Mouse (Mus musculus) embryonic fibroblast, embryonic 13.5 days (primary cell): ENCODE measurements around the gene Arid3c. TPM values are rescaled to one million over a fixed set of nuclear protein-coding genes. Genes with fewer than 3 reads are reported as not detected.
"Not testable (repeated sequence)": the region's sequence is repeated elsewhere in the genome, so short reads cannot be mapped to it uniquely, and the experiment has no call there.

Source experiments
- H3K27ac ChIP-seq: 2 replicates; pipeline ENCODE4 v1.5.1; 2012; ENCODE audit warnings: low read length, control low read depth, inconsistent platforms; ENCODE audit not compliant: insufficient read depth
- H3K4me1 ChIP-seq: 2 replicates; pipeline ENCODE4 v1.6.1; 2011; ENCODE audit warnings: low read length; ENCODE audit not compliant: control insufficient read depth, insufficient read depth
- H3K4me3 ChIP-seq: 2 replicates; pipeline ENCODE4 v1.5.1; 2011; ENCODE audit warnings: mild to moderate bottlenecking, control low read depth, low read length; ENCODE audit not compliant: insufficient read depth
- CTCF ChIP-seq: IDR thresholded peaks from 2 replicates; pipeline ENCODE4 v1.5.1; 2011; ENCODE audit warnings: mild to moderate bottlenecking, control low read depth, low read length, moderate library complexity, borderline replicate concordance; ENCODE audit not compliant: insufficient read depth
- POLR2A ChIP-seq: IDR thresholded peaks from 2 replicates; pipeline ENCODE4 v1.6.1; 2011; ENCODE audit warnings: low read depth, mild to moderate bottlenecking, control low read depth, low read length, moderate library complexity
- polyA plus RNA-seq: library from polyadenylated mRNA; stranded (reverse); fragments of >200 nt; gene quantifications from 2 replicates; pipeline ENCODE4 v1.2.4, GENCODE M21; 2011; ENCODE audit warnings: low read depth; ENCODE audit not compliant: missing spikeins, insufficient read length

Gene Arid3c
- not detected in 2 replicates for polyA plus RNA-seq

DNA sequence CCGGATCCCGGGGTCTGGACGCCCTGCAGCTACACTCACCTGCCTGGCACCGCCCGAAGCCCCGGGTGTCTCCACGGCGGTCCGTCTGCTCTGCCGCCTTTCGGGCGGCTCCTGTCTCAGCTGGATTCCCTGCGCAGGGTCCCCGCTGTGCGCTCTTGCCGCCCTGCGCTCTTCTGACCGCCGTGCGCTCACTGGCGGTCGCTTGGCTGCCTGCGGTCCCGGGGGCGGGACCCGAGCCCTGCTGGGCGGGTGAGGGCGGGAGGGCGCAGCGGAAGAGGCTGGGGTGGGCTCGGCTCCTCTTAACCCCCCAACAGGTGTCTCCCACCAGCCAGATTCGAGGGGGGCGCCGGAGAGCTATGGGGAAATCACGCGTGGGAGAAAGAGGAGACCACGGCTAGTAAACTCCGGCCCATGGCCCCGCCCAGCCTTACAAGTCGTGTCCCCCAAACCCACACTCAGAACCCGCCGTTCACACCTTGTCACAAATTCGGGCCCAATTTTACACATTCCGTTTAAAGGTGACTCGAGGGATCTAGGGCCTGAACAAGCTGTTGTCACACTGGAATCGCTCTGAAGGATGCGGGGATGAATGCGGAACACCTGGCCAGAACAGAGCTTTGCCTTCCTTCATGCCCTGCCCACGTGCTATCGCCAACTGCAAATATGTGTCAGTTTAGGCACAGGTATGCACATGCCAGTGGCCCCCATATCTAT, at the start of gene Arid3c:
Arid3c (minus strand) TSS at position 91 of the 714 bp plus-strand sequence.
- H3K4me1 ChIP-seq, result no peaks in the 10 kb centered on the region
- H3K27ac ChIP-seq, result no peak within 1 kb of the TSS
- TF ChIP-seq POLR2A (no peak), CTCF (no peak)
- H3K4me3 ChIP-seq, result peak within 1 kb of the TSS; percentile 31

DNA sequence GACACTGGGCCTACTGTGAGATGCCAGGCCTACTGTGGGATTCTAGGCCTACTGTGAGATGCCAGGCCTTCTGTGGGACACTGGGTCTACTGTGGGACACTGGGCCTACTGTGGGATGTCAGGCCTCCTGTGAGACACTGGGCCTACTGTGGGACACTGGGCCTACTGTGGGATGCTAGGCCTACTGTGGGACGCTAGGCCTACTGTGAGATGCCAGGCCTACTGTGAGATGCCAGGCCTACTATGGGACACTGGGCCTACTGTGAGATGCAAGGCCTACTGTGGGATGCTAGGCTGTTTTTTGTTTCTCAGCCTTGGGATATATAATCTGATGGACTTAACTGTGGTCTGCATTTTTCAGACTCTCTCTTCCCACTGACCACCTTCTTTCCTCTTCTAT, 44.9 kb upstream of the Arid3c start:
- not testable (repeated sequence) for H3K4me1 ChIP-seq, H3K4me3 ChIP-seq, H3K27ac ChIP-seq

DNA sequence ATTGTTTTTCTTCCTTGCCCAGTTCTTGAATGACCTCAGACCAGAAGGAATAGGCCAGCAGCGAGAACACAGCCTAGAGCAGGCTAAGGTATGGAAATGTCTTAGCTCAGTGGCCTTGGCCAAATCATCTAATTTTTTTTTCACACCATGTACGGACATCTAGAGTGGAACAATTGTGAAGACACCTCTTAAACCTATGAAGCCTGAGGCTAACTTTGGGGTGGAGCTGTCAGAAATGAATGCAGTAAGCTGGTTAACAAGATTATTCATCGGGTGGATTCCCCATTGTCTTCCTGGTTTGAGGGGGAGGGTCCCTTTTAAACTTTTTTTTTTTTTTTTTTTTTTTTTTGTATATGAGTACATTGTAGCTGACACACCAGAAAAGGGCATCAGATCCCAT, 43.6 kb upstream of the Arid3c start:
- not testable (repeated sequence) for H3K27ac ChIP-seq, H3K4me1 ChIP-seq
- peak overlapping the region; percentile 28; the same call in 1 of the 2 replicates for H3K4me3 ChIP-seq

DNA sequence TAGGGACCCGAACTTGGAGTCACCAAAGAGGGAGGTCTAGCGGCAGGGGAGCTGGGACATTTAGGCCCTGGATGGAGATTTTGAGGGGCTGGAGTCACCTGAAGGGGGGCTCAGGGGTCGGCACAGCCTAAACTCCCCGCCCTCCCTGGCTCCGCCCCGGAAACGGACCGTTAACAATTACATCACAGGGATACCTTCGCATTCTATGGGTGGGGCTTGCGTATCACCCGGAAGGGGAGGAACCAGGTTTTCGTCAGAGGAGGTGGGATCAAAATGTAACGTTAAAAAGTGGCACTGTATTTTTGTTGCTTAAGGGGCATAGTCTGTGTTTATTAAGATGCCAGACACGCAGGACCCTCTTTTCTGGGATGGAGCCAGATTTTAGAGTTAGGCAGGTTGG, 43.1 kb upstream of the Arid3c start, which contains the start of gene Ccl27a:
Ccl27a (minus strand) TSS at position 246 of the 400 bp plus-strand sequence.
- peak within 1 kb of the TSS; percentile 50 for H3K4me3 ChIP-seq
- H3K27ac ChIP-seq, H3K4me1 ChIP-seq: not testable (repeated sequence)
- TF ChIP-seq POLR2A, result peak; percentile 28; the same call in 1 of the 2 replicates

DNA sequence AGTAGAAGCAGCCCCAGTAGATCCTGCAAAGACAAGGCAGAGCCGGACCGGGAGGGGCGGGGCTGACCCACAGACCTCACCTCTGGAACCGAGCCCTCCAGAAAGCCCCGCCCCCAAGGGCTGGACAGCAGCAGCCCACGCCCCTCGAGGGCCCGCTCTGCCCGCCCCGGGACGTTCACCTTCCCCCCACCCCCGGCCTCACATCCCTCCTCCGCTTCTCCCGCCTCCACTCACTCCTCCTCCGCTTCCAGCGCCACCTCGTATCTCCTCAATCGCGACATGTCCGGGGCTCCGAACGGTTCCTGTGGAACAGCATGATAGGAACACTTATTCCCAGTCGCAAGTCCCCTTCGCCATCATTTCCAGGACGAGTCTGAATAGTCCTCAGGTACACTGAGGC, 42.6 kb upstream of the Arid3c start:
- peak overlapping the region; percentile 50 for H3K4me3 ChIP-seq

DNA sequence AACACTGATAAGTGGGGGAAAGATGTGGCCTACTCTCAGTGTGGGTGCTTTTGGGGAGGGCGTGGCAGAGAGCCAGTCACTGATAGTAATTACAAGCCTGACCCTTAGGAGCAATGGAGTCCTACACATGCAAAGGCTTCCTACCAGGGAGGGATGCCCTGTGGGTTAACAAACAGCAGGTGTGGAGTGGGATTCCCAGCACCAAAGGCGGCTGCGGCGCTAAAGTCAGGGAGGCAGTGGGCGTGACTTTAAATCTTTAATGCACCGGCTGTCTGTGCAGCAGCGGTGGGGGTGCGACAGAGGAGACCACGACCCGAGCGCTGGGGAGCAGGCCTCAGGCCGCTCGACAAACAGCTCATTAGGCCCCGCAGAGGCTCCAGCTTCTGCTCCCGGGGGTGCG, 42.0 kb upstream of the Arid3c start:
- H3K27ac ChIP-seq, H3K4me1 ChIP-seq: not testable (repeated sequence)
- H3K4me3 ChIP-seq, result 0 out of 2 replicates have a peak overlapping the region, but pooled peaks have one; percentile 3

More for the DNA sequence above, 42.6 kb upstream of the Arid3c start:
- TF ChIP-seq POLR2A, result peak; percentile 70
- H3K27ac ChIP-seq, H3K4me1 ChIP-seq: not testable (repeated sequence)

DNA sequence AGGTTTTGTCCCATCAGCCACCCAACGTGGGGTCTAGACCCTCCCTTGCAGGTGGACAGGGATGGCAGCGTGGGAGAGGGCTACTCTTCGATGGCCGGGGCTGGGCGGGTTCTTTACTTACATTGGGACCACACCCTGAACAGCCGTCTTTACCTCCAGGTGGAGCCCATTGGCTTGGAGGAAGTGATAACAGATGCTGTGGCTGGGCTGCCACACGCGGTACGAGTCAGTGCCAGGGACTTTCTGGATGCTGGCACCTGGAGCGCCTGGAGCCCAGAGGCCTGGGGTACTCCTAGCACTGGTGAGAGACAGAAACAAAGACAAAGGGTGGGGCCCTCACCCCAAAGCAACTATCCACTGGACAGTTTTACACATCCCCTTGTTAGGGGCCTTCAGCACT, 36.4 kb upstream of the Arid3c start:
- not testable (repeated sequence) for H3K27ac ChIP-seq, H3K4me1 ChIP-seq, H3K4me3 ChIP-seq

DNA sequence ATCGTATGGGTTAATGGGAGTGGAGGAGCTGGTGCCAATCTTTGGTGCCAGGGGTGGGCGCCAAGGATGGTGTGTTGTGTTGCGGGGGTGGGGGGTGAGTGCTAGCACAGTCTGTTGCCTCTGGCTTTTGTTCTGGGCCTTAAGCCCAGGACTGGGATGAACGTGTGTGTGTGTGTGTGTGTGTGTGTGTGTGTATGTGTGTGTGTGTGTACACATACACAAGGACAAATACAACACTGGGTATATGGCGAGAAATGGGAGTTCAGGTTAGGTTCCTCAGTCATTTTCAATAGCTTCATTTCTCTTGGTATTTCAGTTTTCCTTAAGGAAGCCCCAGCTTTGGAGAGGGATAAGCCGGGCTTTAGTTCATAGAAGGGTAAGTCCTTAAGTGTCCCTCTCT, 32.2 kb upstream of the Arid3c start:
- H3K4me3 ChIP-seq, H3K4me1 ChIP-seq: not testable (repeated sequence)
- H3K27ac ChIP-seq, result peak overlapping the region; percentile 60

DNA sequence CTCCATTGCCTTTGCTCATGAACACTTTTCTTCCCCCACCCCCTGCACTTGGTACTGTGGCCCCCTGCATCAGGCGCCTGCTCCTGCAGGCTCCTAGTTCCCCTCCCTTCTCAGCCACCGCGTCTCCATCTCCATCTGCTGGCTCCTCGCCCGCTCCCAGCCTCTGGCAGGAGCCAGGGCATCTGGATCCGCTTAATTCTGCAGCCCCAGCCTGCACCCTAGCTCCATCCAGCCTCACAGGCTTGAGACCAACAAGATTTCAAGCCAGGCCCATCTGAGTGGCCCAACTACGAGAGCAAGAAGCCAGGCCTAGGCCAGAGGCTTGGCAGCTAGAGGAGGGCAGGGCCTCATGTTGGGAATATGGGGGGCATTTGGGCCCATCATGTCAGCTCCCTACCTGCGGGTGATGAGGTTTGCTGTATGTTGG, 31.8 kb upstream of the Arid3c start:
- not testable (repeated sequence) for H3K4me1 ChIP-seq, H3K4me3 ChIP-seq
- H3K27ac ChIP-seq, result peak overlapping the region; percentile 79

DNA sequence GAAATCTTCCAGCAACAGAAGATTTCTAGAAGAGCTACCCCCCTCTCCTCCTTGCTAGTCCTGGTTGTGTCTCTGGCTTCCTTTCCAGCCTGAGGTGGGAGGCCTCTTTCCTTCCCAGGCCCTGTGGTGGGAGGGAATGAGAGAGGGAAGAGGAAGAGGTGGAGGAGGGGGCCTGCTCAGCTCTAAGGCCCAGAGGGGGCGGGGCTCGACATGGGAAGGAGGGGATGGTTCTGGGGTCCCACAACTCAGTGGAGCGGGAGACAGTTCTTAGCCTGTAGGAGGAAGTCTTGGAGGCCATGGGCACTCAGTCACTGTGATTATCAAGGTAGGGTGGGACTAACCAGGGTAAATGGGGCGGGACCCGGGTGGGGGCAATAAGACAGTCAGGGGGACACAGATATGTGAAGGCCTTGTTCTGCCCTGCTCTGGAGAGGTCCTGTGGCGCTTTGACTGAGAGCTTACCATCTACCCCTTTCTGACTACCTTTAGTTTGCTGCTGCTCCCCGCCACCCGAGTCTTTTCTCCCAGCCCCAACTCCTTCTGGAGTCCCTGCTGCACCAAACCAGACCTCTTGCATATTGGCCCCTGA, 31.3 kb upstream of the Arid3c start:
- Histone ChIP-seq H3K4me3 (peak overlapping the region; percentile 7), H3K27ac (peak overlapping the region; percentile 79), H3K4me1 (0 out of 2 replicates have a peak, but pooled peaks cover 2% of the 10 kb centered on the region)
- TF ChIP-seq CTCF, result no peak
- TF ChIP-seq POLR2A, result peak; percentile 35; the same call in 1 of the 2 replicates

DNA sequence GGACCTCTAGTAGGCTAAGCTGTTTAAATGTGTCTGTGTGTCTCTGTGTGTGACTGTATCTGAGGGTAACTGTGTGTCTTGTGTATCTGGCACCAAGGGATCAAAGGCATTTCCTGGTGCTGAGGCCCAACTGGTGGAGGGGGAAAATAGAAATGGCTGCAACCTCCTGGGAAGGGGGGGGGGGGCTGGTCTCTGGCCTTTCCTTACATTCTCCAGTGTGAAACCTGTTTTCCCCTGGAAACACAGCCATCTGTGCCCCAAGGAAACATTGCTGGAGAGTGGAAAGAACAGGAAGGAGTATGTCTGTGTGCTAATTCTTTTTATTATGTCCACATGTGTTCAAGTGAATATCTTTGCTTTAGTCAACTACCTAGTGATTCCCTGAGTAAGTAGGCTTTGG, 30.7 kb upstream of the Arid3c start:
- no peak for TF ChIP-seq CTCF
- peak; percentile 44; the same call in 1 of the 2 replicates for TF ChIP-seq POLR2A
- Histone ChIP-seq H3K4me1 (0 out of 2 replicates have a peak, but pooled peaks cover 2% of the 10 kb centered on the region), H3K27ac (peak overlapping the region; percentile 79), H3K4me3 (peak overlapping the region; percentile 75)
